Mouse (Mus musculus): ENCODE data around the gene Ikzf1. TPM values are rescaled to one million over a fixed set of nuclear protein-coding genes. Genes with fewer than 3 reads are reported as not detected.

The Ikzf1 gene
- polyA plus RNA-seq, 1 experiment from 2014 or later = 2.6 TPM

DNA sequence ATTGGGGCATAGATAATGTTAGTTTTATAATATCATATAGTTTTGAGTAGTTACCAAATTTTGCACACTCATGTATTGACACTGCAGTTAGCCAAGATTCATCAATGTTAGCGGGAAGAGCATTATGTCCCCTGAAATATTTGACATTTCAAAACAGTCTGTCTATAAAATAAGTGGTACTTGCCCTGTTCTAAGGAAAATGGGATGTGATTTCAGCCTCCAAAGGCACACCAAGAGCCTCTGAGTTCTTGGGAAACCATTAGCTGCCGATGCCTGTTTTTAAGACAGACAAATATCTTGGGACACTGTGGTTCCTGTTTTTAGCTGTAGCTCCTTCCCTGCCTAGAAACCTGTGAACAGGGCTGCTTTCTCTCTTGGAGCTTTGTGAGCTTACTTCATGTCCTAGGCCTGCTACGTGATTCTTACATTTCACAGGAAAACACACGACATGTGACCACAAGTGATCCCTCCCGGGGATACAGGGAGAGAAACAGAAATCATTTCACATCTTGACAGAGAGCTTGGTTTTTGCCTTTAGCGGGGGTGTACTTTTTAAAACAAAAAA, 4.0 kb downstream of the Ikzf1 start:
- H3K27me3 ChIP-seq (ENCODE audit: control insufficient read depth, insufficient read depth, low read length) = peaks cover 42% of the 10 kb centered on the region
- H3K4me2 ChIP-seq (replicated peaks) = no peak overlapping the region
- peaks cover 16% of the 10 kb centered on the region; the same call in 1 of the 2 replicates for H3K4me1 ChIP-seq (replicated peaks; ENCODE audit: control insufficient read depth, insufficient read depth, low read length)
- no peaks in the 10 kb centered on the region for H3K9me3 ChIP-seq (ENCODE audit: control insufficient read depth, low read length)
- no peak overlapping the region for H3K9ac ChIP-seq
- H3K4me3 ChIP-seq (replicated peaks; ENCODE audit: low read length) = no peak overlapping the region
- DNase-seq (ENCODE audit: low spot score) (no peak), ATAC-seq (ENCODE audit: low FRiP score) (no peak)
- H3K36me3 ChIP-seq (replicated peaks; ENCODE audit: control insufficient read depth, insufficient read depth) = no peaks in the 10 kb centered on the region
- no peak overlapping the region for H3K27ac ChIP-seq
- WGBS = 79% methylated on average over 6 of the region's 6 CpGs

GRCm38 (mm10) chr11:11689701-11690058, 4.9 kb downstream of the Ikzf1 start:
- H3K27ac ChIP-seq = no peak overlapping the region
- no peaks in the 10 kb centered on the region for H3K9me3 ChIP-seq (ENCODE audit: control insufficient read depth, low read length)
- ATAC-seq (ENCODE audit: low FRiP score) (no peak), DNase-seq (ENCODE audit: low spot score) (no peak)
- H3K36me3 ChIP-seq (replicated peaks; ENCODE audit: control insufficient read depth, insufficient read depth) = no peaks in the 10 kb centered on the region
- no peak overlapping the region for H3K9ac ChIP-seq
- H3K4me3 ChIP-seq (replicated peaks; ENCODE audit: low read length) = no peak overlapping the region
- peaks cover 16% of the 10 kb centered on the region; the same call in 1 of the 2 replicates for H3K4me1 ChIP-seq (replicated peaks; ENCODE audit: control insufficient read depth, insufficient read depth, low read length)
- H3K4me2 ChIP-seq (replicated peaks) = no peak overlapping the region
- peaks cover 33% of the 10 kb centered on the region for H3K27me3 ChIP-seq (ENCODE audit: control insufficient read depth, insufficient read depth, low read length)

GRCm38 (mm10) chr11:11690059-11690844, 5.4 kb downstream of the Ikzf1 start:
- Histone ChIP-seq H3K9me3 (ENCODE audit: control insufficient read depth, low read length) (no peaks in the 10 kb centered on the region), H3K9ac (no peak overlapping the region), H3K27me3 (ENCODE audit: control insufficient read depth, insufficient read depth, low read length) (peaks cover 28% of the 10 kb centered on the region), H3K4me2 (replicated peaks) (no peak overlapping the region), H3K4me1 (replicated peaks; ENCODE audit: control insufficient read depth, insufficient read depth, low read length) (peaks cover 12% of the 10 kb centered on the region; the same call in 1 of the 2 replicates), H3K36me3 (replicated peaks; ENCODE audit: control insufficient read depth, insufficient read depth) (no peaks in the 10 kb centered on the region), H3K4me3 (replicated peaks; ENCODE audit: low read length) (no peak overlapping the region), H3K27ac (no peak overlapping the region)
- ATAC-seq (ENCODE audit: low FRiP score) (no peak), DNase-seq (ENCODE audit: low spot score) (no peak)
- WGBS = 85% methylated on average over 11 of the region's 11 CpGs

DNA sequence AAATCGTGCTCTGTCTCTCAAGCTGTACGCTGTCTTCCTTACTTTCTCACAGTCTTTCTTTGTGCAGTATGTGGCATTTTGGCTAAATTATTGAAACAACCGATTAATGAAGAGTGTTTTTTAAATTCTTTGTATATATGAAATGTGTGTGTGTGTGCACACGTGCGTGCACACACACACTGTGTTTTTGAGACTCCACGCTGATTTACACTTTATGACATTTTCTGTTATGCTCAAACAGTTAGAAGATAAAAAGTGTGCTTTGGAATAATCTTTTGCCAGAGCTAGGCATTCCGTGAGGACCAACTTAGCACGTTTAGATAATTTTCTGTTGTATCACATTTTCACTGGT, 6.0 kb downstream of the Ikzf1 start:
- Histone ChIP-seq H3K27ac (no peak overlapping the region), H3K4me3 (replicated peaks; ENCODE audit: low read length) (no peak overlapping the region), H3K9me3 (ENCODE audit: control insufficient read depth, low read length) (no peaks in the 10 kb centered on the region), H3K36me3 (replicated peaks; ENCODE audit: control insufficient read depth, insufficient read depth) (no peaks in the 10 kb centered on the region), H3K4me2 (replicated peaks) (no peak overlapping the region), H3K4me1 (replicated peaks; ENCODE audit: control insufficient read depth, insufficient read depth, low read length) (peaks cover 8% of the 10 kb centered on the region; the same call in 1 of the 2 replicates), H3K27me3 (ENCODE audit: control insufficient read depth, insufficient read depth, low read length) (peaks cover 25% of the 10 kb centered on the region), H3K9ac (no peak overlapping the region)
- DNase-seq (ENCODE audit: low spot score) = no peak
- 93% methylated on average over 8 of the region's 8 CpGs for WGBS
- ATAC-seq (ENCODE audit: low FRiP score) = no peak

GRCm38 (mm10) chr11:11691324-11692058, 6.7 kb downstream of the Ikzf1 start:
- H3K27me3 ChIP-seq (ENCODE audit: control insufficient read depth, insufficient read depth, low read length) = peaks cover 19% of the 10 kb centered on the region
- no peak overlapping the region for H3K4me3 ChIP-seq (replicated peaks; ENCODE audit: low read length)
- 89% methylated on average over 14 of the region's 14 CpGs for WGBS
- no peaks in the 10 kb centered on the region for H3K36me3 ChIP-seq (replicated peaks; ENCODE audit: control insufficient read depth, insufficient read depth)
- peaks cover 2% of the 10 kb centered on the region; the same call in 1 of the 2 replicates for H3K4me1 ChIP-seq (replicated peaks; ENCODE audit: control insufficient read depth, insufficient read depth, low read length)
- ATAC-seq (ENCODE audit: low FRiP score) = no peak
- DNase-seq (ENCODE audit: low spot score) = no peak
- H3K9me3 ChIP-seq (ENCODE audit: control insufficient read depth, low read length) = no peaks in the 10 kb centered on the region
- no peak overlapping the region for H3K27ac ChIP-seq
- H3K4me2 ChIP-seq (replicated peaks) = no peak overlapping the region
- H3K9ac ChIP-seq = no peak overlapping the region

- Histone ChIP-seq H3K4me3 (replicated peaks; ENCODE audit: low read length) (no peak overlapping the region), H3K4me1 (replicated peaks; ENCODE audit: control insufficient read depth, insufficient read depth, low read length) (no peaks in the 10 kb centered on the region), H3K4me2 (replicated peaks) (no peak overlapping the region), H3K9ac (no peak overlapping the region), H3K36me3 (replicated peaks; ENCODE audit: control insufficient read depth, insufficient read depth) (no peaks in the 10 kb centered on the region), H3K27me3 (ENCODE audit: control insufficient read depth, insufficient read depth, low read length) (peaks cover 9% of the 10 kb centered on the region), H3K9me3 (ENCODE audit: control insufficient read depth, low read length) (no peaks in the 10 kb centered on the region), H3K27ac (no peak overlapping the region)
- no peak for ATAC-seq (ENCODE audit: low FRiP score)
- 95% methylated on average over 10 of the region's 10 CpGs for WGBS
- no peak for DNase-seq (ENCODE audit: low spot score)
Observed at GRCm38 (mm10) chr11:11692558-11693166, 7.9 kb downstream of the Ikzf1 start.

DNA sequence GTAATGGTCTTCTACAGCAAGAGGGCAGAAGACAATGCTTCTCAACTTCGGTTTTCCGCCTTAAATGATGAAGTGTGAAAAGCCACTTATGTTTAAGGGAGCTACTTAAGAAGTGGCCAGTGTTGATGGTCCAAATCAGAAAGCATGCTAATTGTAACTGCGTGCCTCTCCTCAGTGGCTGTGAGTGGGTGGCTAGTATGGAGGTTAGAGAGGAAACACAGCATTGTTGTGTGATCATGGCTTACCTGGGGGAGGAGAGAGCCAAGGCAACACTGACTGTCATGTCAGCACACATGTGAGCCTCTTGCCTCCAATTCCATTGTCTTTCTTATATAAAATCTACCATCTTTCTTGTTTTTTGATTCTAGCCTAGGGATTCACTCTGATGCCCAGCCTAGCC, 8.6 kb downstream of the Ikzf1 start:
- Histone ChIP-seq H3K4me3 (replicated peaks; ENCODE audit: low read length) (no peak overlapping the region), H3K9ac (no peak overlapping the region), H3K27ac (no peak overlapping the region), H3K36me3 (replicated peaks; ENCODE audit: control insufficient read depth, insufficient read depth) (no peaks in the 10 kb centered on the region), H3K27me3 (ENCODE audit: control insufficient read depth, insufficient read depth, low read length) (peaks cover under 1% of the 10 kb centered on the region; the same call in 1 of the 2 replicates), H3K9me3 (ENCODE audit: control insufficient read depth, low read length) (no peaks in the 10 kb centered on the region), H3K4me2 (replicated peaks) (no peak overlapping the region), H3K4me1 (replicated peaks; ENCODE audit: control insufficient read depth, insufficient read depth, low read length) (no peaks in the 10 kb centered on the region)
- no peak for DNase-seq (ENCODE audit: low spot score)
- 95% methylated on average over 3 of the region's 3 CpGs for WGBS
- ATAC-seq (ENCODE audit: low FRiP score) = no peak

GRCm38 (mm10) chr11:11694072-11694471, 9.3 kb downstream of the Ikzf1 start:
- no peaks in the 10 kb centered on the region for H3K4me1 ChIP-seq (replicated peaks; ENCODE audit: control insufficient read depth, insufficient read depth, low read length)
- no peaks in the 10 kb centered on the region for H3K27me3 ChIP-seq (ENCODE audit: control insufficient read depth, insufficient read depth, low read length)
- H3K36me3 ChIP-seq (replicated peaks; ENCODE audit: control insufficient read depth, insufficient read depth) = no peaks in the 10 kb centered on the region
- H3K9me3 ChIP-seq (ENCODE audit: control insufficient read depth, low read length) = no peaks in the 10 kb centered on the region
- DNase-seq (ENCODE audit: low spot score) = no peak
- H3K27ac ChIP-seq = no peak overlapping the region
- WGBS = 82% methylated on average over 2 of the region's 2 CpGs
- no peak overlapping the region for H3K9ac ChIP-seq
- ATAC-seq (ENCODE audit: low FRiP score) = no peak
- no peak overlapping the region for H3K4me2 ChIP-seq (replicated peaks)
- H3K4me3 ChIP-seq (replicated peaks; ENCODE audit: low read length) = no peak overlapping the region

- Histone ChIP-seq H3K4me3 (replicated peaks; ENCODE audit: low read length) (no peak overlapping the region), H3K27ac (no peak overlapping the region), H3K4me2 (replicated peaks) (no peak overlapping the region), H3K9me3 (ENCODE audit: control insufficient read depth, low read length) (no peaks in the 10 kb centered on the region), H3K27me3 (ENCODE audit: control insufficient read depth, insufficient read depth, low read length) (no peaks in the 10 kb centered on the region), H3K4me1 (replicated peaks; ENCODE audit: control insufficient read depth, insufficient read depth, low read length) (no peaks in the 10 kb centered on the region), H3K36me3 (replicated peaks; ENCODE audit: control insufficient read depth, insufficient read depth) (no peaks in the 10 kb centered on the region), H3K9ac (no peak overlapping the region)
- WGBS = 88% methylated on average over 6 of the region's 6 CpGs
- DNase-seq (ENCODE audit: low spot score) = no peak
- no peak for ATAC-seq (ENCODE audit: low FRiP score)
Observed at GRCm38 (mm10) chr11:11694472-11695177, 9.8 kb downstream of the Ikzf1 start.
